Mouse (Mus musculus) ES-E14 (cell line): ENCODE measurements at regions not wholly inside any gene's neighbourhood (a gene's known extent, or its start where the extent isn't known, plus 50 kb on each side); places are given as distances from the start of the nearest gene placed in this dataset.
A peak's percentile ranks its signal among the peaks of the same experiment; 100 is the strongest.

Source experiments
- DNase-seq: peaks from one replicate; pipeline ENCODE4 v3.0.0-alpha.2; 2013; ENCODE audit warnings: low read depth, low spot score
- H3K27ac ChIP-seq: 2 replicates; pipeline ENCODE4 v1.5.1; 2012; ENCODE audit warnings: low read depth, mild to moderate bottlenecking, low read length, moderate library complexity, mixed read lengths; ENCODE audit not compliant: poor library complexity, insufficient read depth, severe bottlenecking
- H3K36me3 ChIP-seq: 2 replicates; pipeline ENCODE4 v1.6.1; 2012; ENCODE audit warnings: mild to moderate bottlenecking, low read length, moderate library complexity, mixed read lengths; ENCODE audit not compliant: control insufficient read depth, poor library complexity, insufficient read depth, severe bottlenecking
- H3K4me1 ChIP-seq, 2 experiments: fragments of 150-350 bp in 1 of 2; sonication (generic) in 1 of 2; 2 replicates each; pipeline ENCODE4 v1.6.1; 2012; ENCODE audit warnings: low read length in 2 of 2, mild to moderate bottlenecking in 1 of 2, mixed read lengths in 1 of 2; ENCODE audit not compliant: control insufficient read depth in 2 of 2, insufficient read depth in 2 of 2, poor library complexity in 1 of 2
- H3K4me3 ChIP-seq, 2 experiments: fragments of 150-350 bp in 1 of 2; sonication (generic) in 1 of 2; 2 replicates each; pipeline ENCODE4 v1.5.1; 2012; ENCODE audit warnings: low read length in 2 of 2, low read depth in 1 of 2, mild to moderate bottlenecking in 1 of 2, mixed read lengths in 1 of 2; ENCODE audit not compliant: insufficient read depth in 1 of 2, poor library complexity in 1 of 2, severe bottlenecking in 1 of 2
- H3K9ac ChIP-seq: 2 replicates; pipeline ENCODE4 v1.6.1; 2012; ENCODE audit warnings: low read depth, mild to moderate bottlenecking, low read length, mixed read lengths; ENCODE audit not compliant: poor library complexity, insufficient read depth, severe bottlenecking
- H3K9me3 ChIP-seq: fragments of 150-350 bp; sonication (generic); 2 replicates; pipeline ENCODE4 v1.6.1; 2012; ENCODE audit warnings: low read depth, mild to moderate bottlenecking, low read length; ENCODE audit not compliant: control insufficient read depth, insufficient read depth
- CHD2 ChIP-seq: IDR thresholded peaks from 2 replicates; pipeline ENCODE4 v1.6.1; 2014; ENCODE audit warnings: mild to moderate bottlenecking, low read depth, low read length, inconsistent platforms
- HCFC1 ChIP-seq: IDR thresholded peaks from 2 replicates; pipeline ENCODE4 v1.6.1; 2012; ENCODE audit warnings: low read length, inconsistent platforms, borderline replicate concordance; ENCODE audit not compliant: insufficient read depth
- MAFK ChIP-seq: IDR thresholded peaks from 2 replicates; pipeline ENCODE4 v1.6.1; 2014; ENCODE audit warnings: mild to moderate bottlenecking, low read depth, low read length, inconsistent platforms; ENCODE audit not compliant: insufficient read depth
- ZC3H11A ChIP-seq: IDR thresholded peaks from 2 replicates; pipeline ENCODE4 v1.6.1; 2012; ENCODE audit warnings: low read depth, mild to moderate bottlenecking, inconsistent platforms, low read length, borderline replicate concordance
- ZNF384 ChIP-seq: IDR thresholded peaks from 2 replicates; pipeline ENCODE4 v1.6.1; 2012; ENCODE audit warnings: low read depth, low read length, inconsistent platforms
- in situ Hi-C, 2 experiments: fragments of 600-800 bp; cut with MboI; formaldehyde crosslinking; loops; one replicate each; pipeline ENCODE4 v1.15.1; 2025; ENCODE audit warnings: low sequenced_read_pairs in 2 of 2, inconsistent platforms in 1 of 2; ENCODE audit not compliant: unreplicated experiment in 2 of 2

DNA sequence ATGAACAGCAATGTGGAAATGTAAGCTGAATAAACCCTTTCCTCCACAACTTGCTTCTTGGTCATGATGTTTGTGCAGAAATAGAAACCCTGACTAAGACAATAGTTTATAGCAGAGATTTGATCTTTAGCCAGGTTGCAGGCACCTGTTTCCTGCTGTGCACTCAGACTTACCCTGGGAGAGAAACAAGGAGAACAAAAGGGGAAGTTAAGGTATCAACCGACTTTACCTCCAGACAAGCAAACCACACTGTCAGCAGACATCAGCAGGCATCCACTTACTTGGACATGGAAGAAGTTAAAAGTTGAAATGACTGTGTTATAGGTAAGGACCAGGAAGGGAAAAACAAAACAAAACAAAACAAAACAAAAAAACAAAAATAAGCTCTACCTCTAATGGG is 323.7 kb upstream of the Sphkap start:
- Histone ChIP-seq H3K4me3 (no peak overlapping the region), H3K9me3 (no peaks in the 10 kb centered on the region), H3K9ac (no peak overlapping the region), H3K4me1 (no peaks in the 10 kb centered on the region), H3K36me3 (no peaks in the 10 kb centered on the region), H3K27ac (no peak overlapping the region)
- in situ Hi-C loops: loop anchor here (10.0 to 25.0 kb wide), 4 partner anchors 381 to 743 kb away; no protein-coding TSS in a partner anchor
- TF ChIP-seq MAFK (no peak), ZNF384 (no peak), CHD2 (no peak), ZC3H11A (no peak), HCFC1 (no peak)
- no peak for DNase-seq

DNA sequence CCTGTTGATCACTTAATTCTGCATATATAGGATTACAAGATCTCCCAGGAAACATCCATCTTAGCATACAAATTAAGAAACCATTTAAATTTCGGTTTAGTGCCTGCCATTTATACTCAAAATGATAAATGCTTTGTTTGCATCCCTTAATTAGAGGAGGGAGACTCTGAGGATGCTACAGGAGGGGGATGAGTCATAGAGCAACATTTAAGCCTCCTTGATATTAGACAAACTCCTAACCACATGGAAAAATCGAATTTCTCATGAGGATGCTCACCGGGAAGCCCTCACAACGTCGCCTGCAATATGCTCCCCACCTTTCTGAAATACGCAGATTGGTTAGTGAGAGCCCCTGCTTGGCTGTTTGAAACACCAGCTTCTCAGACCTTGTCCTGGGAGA is 320.8 kb upstream of the Sphkap start:
- H3K4me1 ChIP-seq: no peaks in the 10 kb centered on the region
- H3K4me3 ChIP-seq: no peak overlapping the region
- in situ Hi-C loops: loop anchor here (25.0 kb wide), 3 partner anchors 383 to 733 kb away; no protein-coding TSS in a partner anchor
- TF ChIP-seq ZNF384 (no peak), ZC3H11A (no peak), HCFC1 (no peak), CHD2 (no peak), MAFK (no peak)
- no peak for DNase-seq
- no peaks in the 10 kb centered on the region for H3K9me3 ChIP-seq
- no peaks in the 10 kb centered on the region for H3K36me3 ChIP-seq
- H3K9ac ChIP-seq: no peak overlapping the region
- H3K27ac ChIP-seq: no peak overlapping the region

DNA sequence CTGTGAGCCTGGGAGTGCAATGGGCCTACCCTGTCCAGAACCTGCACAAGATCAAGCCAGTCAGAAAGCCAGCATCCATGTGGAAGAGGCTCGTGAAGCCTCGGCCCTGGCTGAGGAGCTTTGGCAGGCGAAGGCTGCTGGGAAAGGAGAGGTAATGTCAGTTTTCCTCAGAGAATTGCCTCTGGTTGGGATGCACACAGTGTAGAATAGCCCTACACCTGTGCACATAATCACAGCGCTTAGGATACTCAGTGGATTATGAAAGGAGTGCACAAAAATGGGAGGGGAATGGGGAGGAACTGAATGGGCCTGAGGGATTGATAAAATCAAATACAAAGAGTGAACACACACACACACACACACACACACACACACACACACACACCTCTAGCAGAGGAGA is 319.9 kb upstream of the Sphkap start:
- H3K4me1 ChIP-seq: no peaks in the 10 kb centered on the region
- TF ChIP-seq ZC3H11A: no peak
- no peak for TF ChIP-seq CHD2
- TF ChIP-seq MAFK: no peak
- no peak for TF ChIP-seq HCFC1
- TF ChIP-seq ZNF384: no peak
- no peak overlapping the region for H3K27ac ChIP-seq
- H3K4me3 ChIP-seq: no peak overlapping the region
- H3K9ac ChIP-seq: no peak overlapping the region
- no peak for DNase-seq
- in situ Hi-C loops: loop anchor here (25.0 kb wide), 3 partner anchors 384 to 734 kb away; no protein-coding TSS in a partner anchor
- H3K36me3 ChIP-seq: no peaks in the 10 kb centered on the region
- H3K9me3 ChIP-seq: no peaks in the 10 kb centered on the region

DNA sequence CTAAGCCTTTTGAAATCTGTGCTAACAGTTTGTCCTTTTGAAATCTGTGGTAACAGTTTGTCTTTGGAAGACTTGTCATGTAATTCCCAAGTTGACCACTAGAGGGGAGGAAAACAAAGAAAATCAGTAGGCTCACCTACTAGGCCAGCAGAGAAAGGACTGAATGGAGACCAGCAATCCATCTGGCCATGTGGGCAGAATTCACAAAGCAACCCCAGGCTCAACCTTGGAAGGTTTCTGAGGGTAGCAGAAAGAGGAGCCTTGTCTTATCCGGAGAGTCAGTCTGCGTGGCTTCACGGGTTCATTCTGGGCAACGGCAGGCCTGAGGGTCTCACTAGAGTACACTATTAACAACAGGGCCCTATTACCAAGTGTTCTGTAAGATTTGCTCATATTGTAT is 319.2 kb upstream of the Sphkap start:
- no peak overlapping the region for H3K27ac ChIP-seq
- peak; percentile 73 for DNase-seq
- no peaks in the 10 kb centered on the region for H3K4me1 ChIP-seq
- H3K9me3 ChIP-seq: no peaks in the 10 kb centered on the region
- no peak overlapping the region for H3K4me3 ChIP-seq
- in situ Hi-C loops: loop anchor here (25.0 kb wide), 3 partner anchors 385 to 735 kb away; no protein-coding TSS in a partner anchor
- H3K9ac ChIP-seq: no peak overlapping the region
- no peak for TF ChIP-seq MAFK
- TF ChIP-seq CHD2: no peak
- TF ChIP-seq ZC3H11A: no peak
- TF ChIP-seq HCFC1: no peak
- TF ChIP-seq ZNF384: no peak
- H3K36me3 ChIP-seq: no peaks in the 10 kb centered on the region

DNA sequence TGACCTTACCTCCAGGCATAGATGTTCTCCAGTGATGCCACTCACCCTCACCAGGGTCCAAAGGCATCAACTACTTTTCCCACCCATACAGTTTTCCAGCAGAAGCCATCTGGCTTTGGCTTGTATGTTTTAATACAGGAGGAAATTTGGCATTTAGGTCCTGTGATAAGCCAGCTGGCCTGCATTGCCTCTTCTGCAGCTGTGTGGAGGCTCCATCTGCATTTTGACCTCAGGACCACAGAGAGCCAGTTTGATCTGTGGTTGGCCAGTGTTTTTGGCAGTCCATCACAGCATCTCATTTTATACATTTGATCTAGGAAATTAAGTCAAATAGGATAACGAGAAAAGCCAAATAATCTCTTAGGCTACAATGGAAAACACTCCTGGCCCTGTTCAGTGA is 315.1 kb upstream of the Sphkap start:
- H3K4me3 ChIP-seq: no peak overlapping the region
- no peaks in the 10 kb centered on the region for H3K36me3 ChIP-seq
- no peak for DNase-seq
- H3K27ac ChIP-seq: no peak overlapping the region
- in situ Hi-C loops: no loop called here
- no peak for TF ChIP-seq MAFK
- TF ChIP-seq ZNF384: no peak
- no peak for TF ChIP-seq HCFC1
- TF ChIP-seq ZC3H11A: no peak
- TF ChIP-seq CHD2: no peak
- no peaks in the 10 kb centered on the region for H3K9me3 ChIP-seq
- H3K4me1 ChIP-seq: no peaks in the 10 kb centered on the region
- H3K9ac ChIP-seq: no peak overlapping the region
